Mouse (Mus musculus) thymus, postnatal 14 days (tissue): Measurements from ENCODE around the gene Agtrap.
"Not testable (repeated sequence)": the region's sequence is repeated elsewhere in the genome, so short reads cannot be mapped to it uniquely, and the experiment has no call there.

Experiments used
- DNase-seq: peaks from one replicate; pipeline ENCODE4 v3.0.0; 2021

The Agtrap gene

DNA sequence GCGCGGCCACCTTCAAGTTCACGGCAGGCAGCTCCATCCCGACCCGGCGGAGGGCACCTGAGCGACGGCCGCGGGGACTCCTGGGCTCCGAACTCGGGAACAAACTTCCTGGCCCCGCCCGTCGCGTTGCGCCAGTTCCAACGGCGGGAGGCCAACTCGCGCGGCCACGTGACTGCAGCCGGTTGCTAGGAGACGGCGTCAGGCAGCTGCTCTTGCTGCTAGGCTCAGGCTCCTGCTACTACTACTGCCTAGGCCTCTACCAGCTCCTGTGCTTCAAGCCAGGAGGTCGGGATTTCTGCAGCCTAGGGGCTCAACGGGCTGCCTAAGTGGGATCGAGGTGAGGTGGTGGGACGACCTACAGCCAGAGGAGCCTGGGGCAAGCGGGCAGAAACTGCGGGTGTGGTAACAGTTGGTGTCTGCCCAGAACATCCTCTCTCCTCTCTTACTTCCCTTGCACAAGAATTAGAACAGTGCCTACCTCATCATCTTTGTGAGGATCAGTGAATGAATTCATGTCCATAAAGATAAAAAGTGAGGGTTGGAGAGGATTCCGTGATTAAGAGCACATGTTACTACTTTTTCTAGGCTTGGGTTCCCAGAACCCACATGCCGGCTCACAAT, at the start of gene Agtrap:
TSS of gene Agtrap (minus strand) at position 125 of the 621 bp plus-strand sequence.
- DNase-seq: peak; percentile 97

DNA sequence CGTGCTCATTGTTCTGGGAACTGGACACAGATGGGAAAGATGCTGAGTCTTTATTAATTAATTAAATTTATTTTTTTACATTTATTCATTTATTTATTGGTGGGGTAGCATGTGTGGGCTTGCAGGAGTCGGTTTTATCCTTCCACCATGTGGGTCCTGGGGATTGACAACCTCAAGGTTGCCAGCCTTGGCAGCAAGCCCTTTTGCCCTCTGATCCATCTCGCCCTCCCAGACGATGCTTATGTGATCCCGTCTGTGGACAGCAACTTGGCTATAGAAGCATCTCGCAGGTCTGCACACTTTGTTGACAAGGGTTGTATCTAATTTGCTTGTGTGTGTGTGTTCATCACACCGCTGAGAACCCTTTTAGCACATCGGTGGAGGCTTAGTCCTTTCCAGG, 49.7 kb upstream of the Agtrap start:
- DNase-seq: no peak

DNA sequence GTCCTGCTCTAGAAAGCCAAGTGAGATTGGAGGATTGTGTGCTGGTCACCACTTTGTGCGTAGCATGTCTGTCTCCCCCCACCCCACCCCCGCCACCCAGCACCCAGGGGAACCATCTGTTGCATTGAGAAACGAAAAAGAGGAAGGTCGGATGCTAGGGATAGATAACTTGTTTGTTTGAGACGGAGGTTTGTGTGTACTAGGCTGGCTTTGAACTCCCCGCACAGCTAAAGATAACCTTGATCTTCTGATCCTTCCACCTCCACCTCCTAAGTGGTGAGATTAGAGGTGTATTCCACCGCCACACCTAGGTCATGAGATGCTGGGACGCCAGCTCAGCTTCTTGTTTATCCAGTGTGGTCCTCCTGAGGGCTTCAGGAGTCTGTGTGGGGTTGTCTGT, 47.2 kb upstream of the Agtrap start:
- DNase-seq: no peak

DNA sequence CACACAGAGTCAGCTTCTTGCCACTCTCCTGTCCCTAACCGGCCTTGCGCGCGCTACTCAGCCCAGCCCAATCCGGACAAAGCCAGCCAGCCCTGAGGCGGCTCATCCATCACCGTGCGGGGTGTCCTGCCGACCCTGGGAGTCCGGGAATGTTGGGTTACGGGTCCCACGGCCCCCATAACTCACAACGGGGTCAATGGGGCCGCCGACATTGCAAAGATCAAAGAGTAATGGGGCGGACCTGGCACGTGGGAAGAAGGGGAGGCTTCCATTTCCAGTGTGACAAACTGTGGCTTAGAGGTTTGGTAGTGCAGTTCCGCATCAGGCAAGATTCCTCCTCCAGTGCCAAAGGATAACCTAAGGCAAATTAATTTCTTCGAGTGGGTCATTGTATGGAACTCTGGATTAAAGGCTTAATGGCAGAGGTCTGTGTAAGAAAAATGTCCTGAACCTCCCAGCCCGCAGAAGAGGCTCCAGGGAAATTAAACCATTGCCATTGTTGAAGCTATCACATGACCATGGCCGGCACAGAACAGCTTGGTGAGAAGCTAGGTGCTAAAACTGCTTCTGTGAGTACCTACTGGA, 43.8 kb upstream of the Agtrap start:
- no peak for DNase-seq

DNA sequence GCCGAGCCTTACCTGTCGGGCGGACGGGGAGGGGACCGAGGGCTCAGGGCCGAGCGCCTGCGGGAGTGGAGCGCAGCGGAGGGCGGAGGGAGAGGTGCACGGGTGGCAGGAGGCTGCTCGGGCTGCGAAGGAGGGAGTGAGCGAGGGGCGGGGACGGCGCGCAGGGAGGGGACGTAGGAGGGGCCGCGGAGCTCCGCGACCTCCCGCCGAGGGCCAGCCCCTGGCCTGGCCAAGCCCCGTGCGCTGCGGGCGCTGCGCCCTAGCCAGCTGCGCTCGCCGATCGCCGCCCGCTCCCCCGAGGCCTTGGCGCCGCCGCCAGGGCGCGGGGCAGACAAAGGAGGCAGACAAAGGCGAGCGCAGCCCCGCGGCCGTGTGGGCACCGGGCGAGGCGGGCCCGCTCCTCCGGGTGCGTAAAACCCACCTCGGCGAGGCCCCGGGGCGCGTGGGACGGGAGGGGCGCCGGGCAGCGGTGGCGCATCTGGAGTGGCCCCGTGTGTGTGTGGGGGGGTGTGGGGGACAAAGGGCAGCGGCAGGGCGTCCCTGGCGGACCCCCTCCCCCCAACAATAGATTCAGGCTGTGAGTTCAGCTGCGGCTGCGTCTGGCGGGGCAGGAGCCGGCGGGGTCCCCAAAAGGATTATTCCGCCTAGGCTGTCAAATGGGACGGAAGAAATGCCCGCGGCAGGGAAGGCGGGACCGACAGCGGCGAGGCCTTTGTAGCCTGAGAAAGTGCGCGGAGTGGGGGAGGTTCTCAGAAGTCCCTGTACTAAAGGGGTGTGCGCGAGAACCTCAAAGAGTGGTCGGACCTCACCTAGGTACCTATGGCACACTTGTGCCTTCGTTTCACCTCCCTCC, 43.0 kb upstream of the Agtrap start, which contains the start of gene Draxin:
TSS of gene Draxin (minus strand) at position 138 of the 853 bp plus-strand sequence.
- DNase-seq: peak; percentile 55

DNA sequence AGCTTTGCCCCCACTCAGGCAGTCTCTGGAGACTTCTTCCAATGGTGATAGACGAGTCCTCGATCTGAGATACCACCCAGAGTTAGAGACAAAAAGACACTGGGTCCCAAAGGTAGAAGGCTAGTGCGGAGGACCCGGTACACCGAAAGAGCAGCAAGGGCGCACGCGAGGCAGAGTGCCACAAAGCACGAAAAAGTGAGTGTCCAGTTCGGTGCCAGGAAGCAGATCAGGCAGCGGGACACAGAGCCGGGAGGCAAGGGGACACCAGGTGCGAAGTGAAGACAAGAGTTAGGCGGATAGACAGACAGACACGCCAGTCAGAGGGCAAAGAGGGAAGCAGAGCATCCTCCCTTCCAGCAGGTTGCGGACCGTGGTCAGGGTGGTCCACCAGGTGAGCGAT, 42.3 kb upstream of the Agtrap start, which contains the start of gene Mad2l2:
TSS of gene Mad2l2 (plus strand) at position 252 of the 400 bp plus-strand sequence.
- no peak for DNase-seq

DNA sequence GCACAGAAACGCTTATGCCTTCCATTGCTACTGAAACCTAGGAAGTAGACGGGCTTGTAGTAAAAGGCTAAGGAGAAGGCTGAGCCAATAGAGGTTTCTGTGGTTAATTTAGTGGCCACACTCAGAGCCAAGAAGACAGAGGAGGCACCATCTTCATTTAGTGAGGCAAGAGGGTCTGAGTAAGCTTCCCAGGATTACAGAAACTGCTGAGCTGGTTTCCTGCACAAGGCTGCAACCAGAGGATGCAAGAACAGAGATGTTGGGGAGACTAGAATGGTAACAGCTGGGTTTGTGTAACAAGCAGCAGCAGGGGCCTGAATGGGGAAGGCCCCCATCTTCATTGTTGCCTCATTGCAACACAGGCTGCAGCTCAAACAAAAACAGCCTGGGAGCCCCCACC, 40.8 kb upstream of the Agtrap start:
- DNase-seq: no peak

DNA sequence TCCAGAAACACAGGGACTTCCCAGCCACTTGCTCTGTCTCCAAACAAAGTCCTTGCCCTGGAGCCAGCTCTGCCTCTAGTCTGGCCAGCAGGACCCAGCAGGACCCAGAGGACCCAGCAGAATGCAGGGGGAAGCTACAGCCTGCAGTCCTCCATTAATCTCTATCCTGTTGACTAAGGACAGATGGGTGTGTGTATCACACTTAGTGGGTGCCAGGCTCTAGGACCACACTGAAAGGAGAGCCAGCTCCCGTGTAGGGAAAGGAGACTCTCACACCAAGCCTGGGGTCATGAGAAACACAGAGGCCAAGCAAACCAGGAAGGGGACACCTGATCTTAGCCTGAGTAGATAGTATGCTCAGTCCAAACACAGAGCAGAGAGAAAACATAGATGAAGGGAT, 40.4 kb upstream of the Agtrap start:
- DNase-seq: no peak

DNA sequence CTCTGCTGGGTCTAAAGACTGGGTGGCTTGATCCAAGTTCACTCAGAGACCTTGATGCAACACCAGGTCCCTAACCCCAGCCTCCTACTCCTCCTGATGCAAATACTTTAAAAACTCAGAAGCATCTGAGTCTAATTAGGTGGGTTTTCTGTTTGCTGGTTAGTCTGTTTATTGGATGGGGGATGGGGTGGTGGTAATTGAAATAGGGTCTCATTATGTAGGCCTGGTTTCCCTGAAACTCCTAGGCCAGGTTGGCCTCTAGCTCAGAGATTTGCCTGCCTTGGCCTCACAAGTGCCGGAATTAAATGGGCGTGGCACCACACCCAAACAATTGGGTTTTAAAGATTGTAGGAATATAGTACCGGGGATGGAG, 34.8 kb upstream of the Agtrap start:
- DNase-seq: no peak

DNA sequence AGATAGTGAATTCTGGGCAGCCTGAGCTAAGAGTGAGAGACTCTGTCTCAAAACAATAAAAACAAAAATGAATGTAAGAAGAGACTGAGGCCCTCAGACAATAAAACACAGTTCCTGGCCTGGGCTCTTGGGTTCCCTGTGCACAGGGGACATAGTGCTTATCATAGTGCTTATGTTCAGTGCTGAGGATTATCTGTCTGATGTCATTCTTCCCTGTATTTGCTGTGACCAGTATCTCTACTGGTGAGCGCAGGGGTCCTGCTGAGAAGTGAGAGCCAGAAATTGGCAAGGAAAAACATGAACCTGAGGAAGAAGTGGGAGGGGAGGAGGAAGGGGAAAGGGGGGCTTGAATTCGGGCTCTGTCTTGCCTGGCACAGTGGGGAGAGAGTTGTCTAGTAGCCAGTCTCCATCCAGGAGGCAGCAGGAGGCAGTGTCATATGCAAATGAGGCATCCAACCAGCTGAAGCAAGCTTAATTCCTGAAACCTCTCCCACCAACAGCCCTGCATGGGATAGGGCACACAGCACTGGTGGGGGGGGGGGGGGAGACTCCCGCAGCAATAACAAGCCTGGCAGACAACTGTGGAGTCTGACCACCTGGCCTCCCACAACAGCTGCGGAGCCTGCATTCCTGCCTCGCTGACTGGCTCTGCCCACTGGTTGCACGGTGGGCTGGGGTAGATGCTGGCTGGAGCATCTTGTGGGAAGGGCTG, 34.3 kb upstream of the Agtrap start:
- DNase-seq: no peak

DNA sequence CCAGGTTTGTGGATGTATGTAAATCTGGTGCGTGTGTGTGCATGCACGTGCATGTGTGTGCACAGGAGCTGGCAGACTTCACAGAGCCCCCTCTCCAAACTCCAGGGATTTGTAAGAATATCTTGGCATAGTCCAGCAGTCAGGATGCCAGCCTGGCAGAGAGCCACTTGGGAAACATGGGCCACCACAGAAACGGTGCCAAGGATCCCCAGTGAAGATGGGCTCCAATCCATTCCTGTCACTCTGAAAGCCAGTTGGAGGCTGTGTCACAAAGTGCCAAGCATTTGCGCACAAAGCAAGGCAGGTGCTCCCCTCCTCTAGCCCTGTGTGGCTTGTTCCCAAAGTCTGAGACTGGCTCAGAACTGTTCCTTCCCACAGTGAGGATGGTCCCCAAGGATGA, 33.5 kb upstream of the Agtrap start:
- DNase-seq: no peak

DNA sequence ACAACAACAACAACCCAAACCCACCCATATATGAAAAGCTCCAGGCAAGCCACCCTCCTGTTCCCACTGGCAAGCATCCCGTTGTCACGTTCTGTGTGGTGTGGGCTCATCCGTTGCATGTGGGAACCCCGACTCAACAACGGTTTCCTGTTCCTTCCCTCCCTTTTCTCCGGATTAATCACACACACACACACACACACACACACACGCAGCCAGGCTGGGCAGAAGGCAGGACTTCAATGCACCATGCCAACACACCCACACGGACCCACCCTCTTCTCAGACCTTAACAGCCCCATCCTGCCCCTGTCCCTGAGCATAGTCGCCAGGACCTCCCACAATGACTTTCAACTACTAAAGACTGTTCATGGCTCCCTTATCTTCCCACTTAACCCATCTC, 32.7 kb upstream of the Agtrap start:
- DNase-seq: no peak

DNA sequence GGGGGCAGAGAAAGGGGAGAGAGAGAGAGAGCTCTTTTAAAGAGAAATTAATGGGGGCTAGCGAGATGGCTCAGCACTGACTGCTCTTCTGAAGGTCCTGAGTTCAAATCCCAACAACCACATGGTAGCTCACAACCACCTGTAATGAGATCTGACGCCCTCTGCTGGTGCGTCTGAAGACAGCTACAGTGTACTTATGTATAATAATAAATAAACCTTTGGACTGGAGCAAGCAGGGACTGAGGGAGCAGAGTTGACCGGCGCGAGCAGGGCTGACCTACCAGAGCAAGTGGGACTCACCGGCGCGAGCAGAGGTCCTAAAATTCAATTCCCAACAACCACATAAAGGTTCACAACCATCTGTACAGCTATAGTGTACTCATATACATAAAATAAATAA, 31.7 kb upstream of the Agtrap start:
- not testable (repeated sequence) for DNase-seq

DNA sequence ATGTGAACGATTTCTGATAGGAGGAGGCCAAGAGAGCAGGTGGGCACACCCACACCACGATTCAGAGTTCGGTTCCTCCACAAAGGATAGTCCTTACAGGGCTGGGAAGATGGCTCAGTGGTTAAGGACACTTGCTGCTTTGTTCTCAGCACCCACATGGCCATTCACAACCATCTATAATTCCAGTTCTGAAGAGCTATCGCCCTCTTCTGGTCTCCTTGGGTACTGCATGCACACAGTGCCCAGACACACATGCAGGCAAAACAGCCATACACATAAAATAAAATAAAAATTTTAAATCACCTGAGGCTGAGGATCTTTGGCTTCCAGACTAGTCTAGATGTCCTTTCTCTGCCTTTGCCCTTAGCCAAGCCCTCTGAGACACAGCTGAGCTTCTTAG, 29.6 kb upstream of the Agtrap start:
- DNase-seq: no peak

DNA sequence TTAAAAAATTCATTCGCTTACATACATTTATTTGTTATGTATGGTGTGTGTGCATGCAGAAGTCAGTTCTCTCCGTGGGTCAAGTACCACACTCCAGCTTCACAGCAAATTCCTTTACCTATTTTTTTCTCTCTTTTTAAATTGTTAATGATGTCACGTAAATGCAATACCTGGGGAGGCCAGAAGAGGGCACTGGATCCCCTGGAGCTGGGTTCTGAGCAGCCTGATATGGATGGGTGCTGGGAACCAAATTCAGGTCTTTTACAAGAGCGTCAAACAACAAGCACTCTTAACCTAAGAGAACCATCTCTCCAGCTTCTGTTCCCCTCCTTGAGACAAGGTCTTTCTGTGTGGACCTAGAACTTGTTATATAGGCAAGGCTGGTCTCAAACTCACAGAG, 28.8 kb upstream of the Agtrap start:
- no peak for DNase-seq

DNA sequence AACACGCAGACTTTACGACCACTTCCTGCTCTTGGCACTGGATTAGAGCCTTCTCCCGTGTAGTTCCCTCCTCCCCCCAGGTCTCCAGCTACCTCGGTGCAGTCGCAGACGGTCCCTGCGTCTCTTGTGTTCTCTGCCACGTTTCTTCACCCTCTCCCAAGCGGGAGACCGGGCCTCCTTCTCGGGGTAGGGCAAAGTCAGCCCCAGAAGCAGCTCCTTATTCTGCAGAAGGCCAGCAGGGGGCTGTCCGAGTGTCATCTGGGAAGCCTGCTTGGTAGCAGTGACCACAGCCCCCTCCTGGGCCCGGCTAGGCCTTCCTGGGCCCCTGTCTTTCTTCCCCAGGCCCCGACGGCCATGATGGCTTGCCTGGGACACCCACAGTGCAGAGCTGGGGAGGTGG, 27.6 kb upstream of the Agtrap start:
- DNase-seq: peak; percentile 58

DNA sequence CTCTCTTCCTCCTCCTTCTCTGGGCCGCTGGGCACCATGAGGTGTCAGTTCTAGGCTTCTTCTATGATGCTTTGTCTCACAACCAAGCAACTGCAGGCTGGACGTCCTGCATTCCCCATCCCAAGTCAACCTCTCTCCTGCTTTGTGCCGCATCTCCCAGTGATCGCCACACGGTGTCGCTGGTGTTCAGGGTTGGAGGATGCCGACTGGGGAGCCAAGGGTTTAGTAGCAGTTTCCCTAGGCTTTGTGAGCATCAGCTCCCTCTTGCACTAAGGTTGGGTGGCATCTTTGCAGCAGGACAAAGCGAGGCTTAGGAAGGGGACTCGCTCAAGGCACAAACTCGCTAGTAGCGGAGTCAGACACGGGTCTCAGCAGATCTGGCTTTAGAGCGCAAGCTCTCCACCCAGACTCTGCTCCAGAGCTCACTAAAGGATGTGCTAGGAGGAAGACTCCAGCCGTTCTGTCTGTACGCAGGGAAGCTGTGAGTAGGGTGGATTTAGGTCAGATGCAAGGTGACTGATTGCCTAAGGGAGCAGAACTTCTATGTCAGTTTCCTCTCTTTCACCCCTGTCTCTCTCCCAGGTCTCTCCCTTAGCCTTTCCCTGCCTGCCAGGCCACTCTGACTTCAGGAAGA, 27.0 kb upstream of the Agtrap start:
- peak; percentile 88 for DNase-seq

DNA sequence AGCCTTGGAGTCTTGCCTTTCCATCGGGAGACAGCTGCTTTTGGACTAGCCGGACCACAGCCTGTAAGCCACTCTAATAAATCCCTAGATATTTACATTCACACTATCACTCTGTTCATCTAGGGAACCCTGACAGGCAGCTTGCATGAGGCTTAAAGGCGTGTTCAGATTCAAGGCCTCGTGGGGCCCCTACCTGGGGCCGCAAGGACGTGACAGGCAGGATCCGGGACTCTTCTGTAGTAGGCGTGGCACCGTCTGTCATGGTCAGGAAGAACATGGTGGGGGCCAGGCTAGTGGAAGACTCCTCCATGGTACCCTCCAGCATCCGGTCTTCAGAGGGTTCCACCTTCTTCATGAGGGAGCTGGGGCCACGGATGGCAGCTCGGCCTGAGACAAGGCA, 24.7 kb upstream of the Agtrap start:
- DNase-seq: no peak

DNA sequence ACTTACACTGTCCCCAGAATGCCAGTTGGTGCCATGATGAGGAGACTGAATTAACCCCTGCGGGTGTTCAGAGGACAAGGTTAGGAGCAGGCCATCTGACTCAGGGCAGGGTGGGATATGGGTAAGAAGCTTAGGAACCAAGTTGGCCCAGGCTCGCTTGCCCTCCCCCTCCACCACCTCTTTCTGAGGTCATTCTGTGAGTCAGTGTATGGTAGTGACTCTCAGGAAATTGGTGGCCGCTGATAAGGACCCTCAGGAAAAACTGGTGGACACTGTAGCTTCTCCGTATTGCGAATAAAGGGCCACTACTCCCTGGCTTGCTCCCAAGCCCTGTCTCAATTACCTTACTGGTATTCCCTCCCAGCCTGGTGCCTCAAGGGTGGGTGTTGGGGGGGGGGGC, 21.4 kb upstream of the Agtrap start:
- no peak for DNase-seq

DNA sequence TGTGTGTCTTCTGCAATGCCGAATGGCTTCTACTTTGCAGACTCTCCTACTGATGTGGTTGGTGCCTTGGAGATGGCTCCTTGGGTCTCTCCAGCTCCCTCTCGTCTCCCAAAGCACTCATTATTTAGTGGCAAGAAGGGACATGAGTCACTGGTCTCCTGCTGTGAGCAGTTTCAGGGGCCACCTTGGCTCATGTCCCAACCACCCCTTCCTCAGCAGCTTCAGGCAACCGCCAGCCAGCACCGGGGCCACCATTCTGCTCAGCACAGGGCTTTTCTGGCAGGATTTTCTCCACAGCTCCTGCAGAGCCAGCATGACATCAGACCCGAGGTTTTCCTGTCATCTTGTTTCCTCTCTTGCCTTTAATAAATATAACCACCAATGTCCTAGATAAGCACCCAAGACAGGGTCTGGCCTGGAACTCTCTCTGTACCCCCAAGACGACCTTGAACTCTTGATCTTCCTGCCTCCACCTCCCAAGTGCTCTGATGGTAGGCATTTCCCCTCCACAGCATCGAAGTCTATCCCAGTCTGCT, 20.8 kb upstream of the Agtrap start:
- DNase-seq: no peak

DNA sequence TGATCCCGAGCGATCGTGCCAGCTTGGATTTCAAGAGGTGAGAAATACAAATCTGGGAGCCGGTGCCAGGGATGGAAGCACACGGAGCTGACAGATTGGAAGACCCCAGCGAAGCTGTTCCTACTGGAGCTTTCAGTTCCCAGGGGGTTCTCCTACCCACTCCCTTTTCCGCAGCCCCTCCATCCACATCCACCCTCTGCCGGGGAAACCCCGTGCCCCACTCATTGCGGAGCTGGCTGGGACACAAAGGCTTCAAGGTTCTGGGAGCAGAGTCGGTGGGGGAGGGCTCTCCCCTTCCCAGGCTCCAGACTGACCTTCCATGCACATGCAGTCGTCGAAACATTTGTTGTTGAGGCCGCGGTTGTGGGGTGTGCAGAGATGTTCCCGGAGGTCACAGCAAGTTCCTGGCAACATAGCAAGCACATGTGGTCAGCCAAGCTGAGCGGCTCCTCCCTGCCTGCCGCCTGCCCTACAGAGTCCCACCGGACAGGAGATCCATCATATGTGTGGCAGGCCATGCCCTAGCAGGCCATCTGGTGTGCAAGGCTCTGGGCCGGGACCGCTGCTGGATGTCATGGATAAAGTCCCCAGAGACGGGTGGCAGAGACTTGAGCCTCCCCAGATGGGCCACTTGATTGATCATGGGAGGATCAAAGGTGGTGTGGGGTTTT, 19.9 kb upstream of the Agtrap start:
- no peak for DNase-seq

DNA sequence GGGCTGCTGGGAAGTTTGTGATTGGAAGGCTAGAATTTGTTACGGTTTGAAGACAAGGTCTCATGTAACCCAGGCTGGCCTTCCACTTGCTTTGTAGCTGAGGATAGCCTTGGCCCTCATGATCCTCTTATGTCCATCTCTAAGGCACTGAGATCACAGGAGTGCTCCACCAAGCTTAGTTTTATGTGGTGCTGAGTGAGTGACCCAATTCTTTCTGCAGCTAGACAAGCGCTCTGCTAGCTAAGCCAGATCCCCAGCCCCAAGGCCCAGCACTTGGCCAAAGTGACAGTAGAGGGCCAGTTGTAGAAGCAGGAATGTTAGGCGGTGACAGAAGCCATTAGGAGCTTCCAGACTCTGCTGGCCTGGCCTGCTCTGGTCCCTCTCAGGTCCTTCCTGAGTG, 16.3 kb upstream of the Agtrap start:
- DNase-seq: no peak
